Mouse (Mus musculus) embryonic facial prominence, embryonic 11.5 days (tissue): ENCODE measurements around the gene Vps53. TPM values are rescaled to one million over a fixed set of nuclear protein-coding genes. Genes with fewer than 3 reads are reported as not detected.

Experiments
- ATAC-seq: fragments of 200-750 bp; cut with Nextera tagmentation; replicated peaks from 2 replicates; pipeline ENCODE4 v1.8.0; 2017; ENCODE audit warnings: low read depth; ENCODE audit not compliant: insufficient number of reproducible peaks, low FRiP score, low TSS enrichment
- DNase-seq: peaks from one replicate; pipeline ENCODE4 v3.0.0-alpha.2; 2015; ENCODE audit warnings: low spot score
- H3K27ac ChIP-seq: fragments of 300-500 bp; sonication (generic); replicated peaks from 2 replicates; pipeline ENCODE4 v1.5.1; 2014; ENCODE audit warnings: mild to moderate bottlenecking, low read depth, low read length, control low read depth
- H3K27me3 ChIP-seq: fragments of 300-500 bp; sonication (generic); 2 replicates; pipeline ENCODE4 v1.6.1; 2014; ENCODE audit warnings: mild to moderate bottlenecking, low read length, moderate library complexity, mixed read lengths; ENCODE audit not compliant: control insufficient read depth, insufficient read depth
- H3K36me3 ChIP-seq: fragments of 300-500 bp; sonication (generic); replicated peaks from 2 replicates; pipeline ENCODE4 v1.6.1; 2014; ENCODE audit warnings: low read depth, mild to moderate bottlenecking, low read length, moderate library complexity, mixed read lengths; ENCODE audit not compliant: control insufficient read depth, insufficient read depth
- H3K4me1 ChIP-seq: fragments of 300-500 bp; sonication (generic); 2 replicates; pipeline ENCODE4 v1.6.1; 2014; ENCODE audit warnings: low read length, mixed read lengths; ENCODE audit not compliant: control insufficient read depth, insufficient read depth
- H3K4me2 ChIP-seq: fragments of 300-500 bp; sonication (generic); 2 replicates; pipeline ENCODE4 v1.6.1; 2014; ENCODE audit warnings: low read depth, mild to moderate bottlenecking, control low read depth, low read length, moderate library complexity
- H3K4me3 ChIP-seq: fragments of 300-500 bp; sonication (generic); 2 replicates; pipeline ENCODE4 v1.5.1; 2014; ENCODE audit warnings: low read depth, low read length, control low read depth
- H3K9ac ChIP-seq: fragments of 300-500 bp; sonication (generic); replicated peaks from 2 replicates; pipeline ENCODE4 v1.6.1; 2014; ENCODE audit warnings: mild to moderate bottlenecking, control low read depth, low read length
- H3K9me3 ChIP-seq: fragments of 300-500 bp; sonication (generic); replicated peaks from 2 replicates; pipeline ENCODE4 v1.6.1; 2016; ENCODE audit warnings: mild to moderate bottlenecking, low read length, inconsistent platforms, mixed read lengths; ENCODE audit not compliant: control insufficient read depth
- WGBS: fragments of 180-500 bp; shearing (Covaris S2); extraction: QIAGEN DNeasy Blood & Tissue Kit; methylation state at CpG from one replicate; pipeline ENCODE4 v1.1.7; 2014; 5-methylcytosine and 5-hydroxymethylcytosine counted together
- polyA plus RNA-seq: library from polyadenylated mRNA; unstranded; fragments of >200 nt; fragmentation: Nextera tagmentation; extraction: Ambion mirVana; gene quantifications from 2 replicates; pipeline ENCODE4 v1.2.1, GENCODE M21; 2014

Vps53 gene
- polyA plus RNA-seq, 1 experiment from 2014 or later, result 41.1 TPM

DNA sequence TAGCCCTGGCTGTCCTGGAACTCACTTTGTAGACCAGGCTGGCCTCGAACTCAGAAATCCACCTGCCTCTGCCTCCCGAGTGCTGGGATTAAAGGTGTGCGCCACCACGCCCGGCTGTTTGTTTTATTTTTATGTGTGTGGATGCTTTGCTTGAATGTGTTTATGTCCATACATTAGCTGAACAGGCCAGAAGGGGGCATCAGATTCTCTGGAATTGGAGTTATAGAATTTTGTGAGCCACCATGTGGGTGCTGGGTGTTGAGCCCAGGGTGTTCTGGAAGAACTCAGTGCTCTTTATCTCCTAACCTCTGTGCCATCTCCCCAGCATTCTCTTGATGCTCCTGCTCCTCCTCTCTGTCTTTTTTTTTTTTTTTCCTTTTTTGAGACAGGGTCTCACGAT, 7.5 kb upstream of the Vps53 start:
- DNase-seq, result no peak
- Histone ChIP-seq H3K9me3 (no peaks in the 10 kb centered on the region), H3K27me3 (no peaks in the 10 kb centered on the region), H3K36me3 (no peaks in the 10 kb centered on the region), H3K4me2 (no peak overlapping the region), H3K27ac (no peak overlapping the region), H3K9ac (no peak overlapping the region), H3K4me1 (no peaks in the 10 kb centered on the region), H3K4me3 (no peak overlapping the region)
- 76% methylated on average over 6 of the region's 6 CpGs for WGBS
- no peak for ATAC-seq

- no peak for DNase-seq
- H3K27me3 ChIP-seq, result no peaks in the 10 kb centered on the region
- H3K4me2 ChIP-seq, result no peak overlapping the region
- WGBS, result 79% methylated on average over 4 of the region's 4 CpGs
- H3K9me3 ChIP-seq, result no peaks in the 10 kb centered on the region
- H3K36me3 ChIP-seq, result no peaks in the 10 kb centered on the region
- no peak for ATAC-seq
- H3K9ac ChIP-seq, result no peak overlapping the region
- H3K27ac ChIP-seq, result no peak overlapping the region
- H3K4me3 ChIP-seq, result no peak overlapping the region
- H3K4me1 ChIP-seq, result no peaks in the 10 kb centered on the region
These were observed 4.3 kb upstream of the Vps53 start for GRCm38 (mm10) chr11:76183745-76184144.

DNA sequence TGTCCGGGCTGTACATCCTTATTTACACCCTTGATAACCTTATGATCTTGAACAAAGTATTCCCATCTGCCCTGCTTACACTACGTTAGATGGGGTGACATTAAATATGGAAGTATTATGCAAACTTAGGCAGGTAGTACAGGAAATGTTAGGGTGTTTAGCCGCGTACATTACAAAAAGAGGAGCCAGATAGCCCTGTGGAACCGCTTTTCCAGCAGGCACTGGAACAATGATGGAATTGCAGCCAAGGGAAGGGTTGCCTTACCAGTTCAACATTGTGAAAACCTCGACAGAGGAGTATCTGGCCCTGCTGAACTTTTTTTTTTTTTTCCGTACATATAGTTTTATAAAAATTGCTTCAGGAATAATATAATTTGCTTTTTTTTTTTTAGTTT, 696 bp upstream of the Vps53 start:
- H3K36me3 ChIP-seq, result no peaks in the 10 kb centered on the region
- no peak for DNase-seq
- WGBS, result 23% methylated on average over 7 of the region's 7 CpGs
- ATAC-seq, result no peak
- no peaks in the 10 kb centered on the region for H3K27me3 ChIP-seq
- H3K4me3 ChIP-seq, result peak overlapping the region; percentile 74
- peak overlapping the region; percentile 65 for H3K9ac ChIP-seq
- H3K9me3 ChIP-seq, result no peaks in the 10 kb centered on the region
- H3K4me1 ChIP-seq, result no peaks in the 10 kb centered on the region
- H3K4me2 ChIP-seq, result peak overlapping the region; percentile 93
- H3K27ac ChIP-seq, result no peak overlapping the region

GRCm38 (mm10) chr11:76178726-76179494, 537 bp downstream of the Vps53 start:
- H3K4me2 ChIP-seq, result peak overlapping the region; percentile 93
- no peaks in the 10 kb centered on the region for H3K4me1 ChIP-seq
- peak overlapping the region; percentile 65 for H3K9ac ChIP-seq
- peak overlapping the region; percentile 74 for H3K4me3 ChIP-seq
- no peaks in the 10 kb centered on the region for H3K36me3 ChIP-seq
- ATAC-seq, result peak; percentile 72
- H3K27me3 ChIP-seq, result no peaks in the 10 kb centered on the region
- H3K9me3 ChIP-seq, result no peaks in the 10 kb centered on the region
- DNase-seq, result peak; percentile 50
- WGBS, result 3% methylated on average over 28 of the region's 28 CpGs
- peak overlapping the region; percentile 22; the same call in 1 of the 2 replicates for H3K27ac ChIP-seq

DNA sequence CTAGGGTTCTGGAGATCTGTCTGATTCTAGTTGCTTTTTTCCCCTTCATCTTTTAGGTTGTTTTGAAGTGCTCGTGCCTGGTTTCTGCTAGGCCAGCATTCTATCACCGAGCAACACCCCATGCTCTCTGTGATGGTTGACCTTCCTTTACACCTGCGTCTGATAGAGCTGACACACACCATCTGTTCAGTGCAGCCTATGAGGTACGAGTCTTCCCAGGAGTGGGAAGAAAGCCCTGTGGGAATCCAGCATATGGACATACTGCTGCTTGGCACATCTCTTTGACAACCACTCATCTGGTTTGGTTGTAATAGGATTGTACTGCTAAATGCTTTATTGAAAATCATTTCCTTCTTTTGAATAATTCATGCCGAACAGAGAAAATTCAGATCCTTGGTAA, 9.2 kb downstream of the Vps53 start:
- WGBS, result 72% methylated on average over 5 of the region's 5 CpGs
- H3K4me1 ChIP-seq, result no peaks in the 10 kb centered on the region
- DNase-seq (no peak), ATAC-seq (no peak)
- no peaks in the 10 kb centered on the region for H3K36me3 ChIP-seq
- no peaks in the 10 kb centered on the region for H3K9me3 ChIP-seq
- no peak overlapping the region for H3K27ac ChIP-seq
- no peak overlapping the region for H3K4me2 ChIP-seq
- no peaks in the 10 kb centered on the region for H3K27me3 ChIP-seq
- no peak overlapping the region for H3K4me3 ChIP-seq
- H3K9ac ChIP-seq, result no peak overlapping the region

- Histone ChIP-seq H3K4me3 (no peak overlapping the region), H3K9ac (no peak overlapping the region), H3K27me3 (no peaks in the 10 kb centered on the region), H3K4me1 (no peaks in the 10 kb centered on the region), H3K9me3 (no peaks in the 10 kb centered on the region), H3K4me2 (no peak overlapping the region), H3K27ac (no peak overlapping the region), H3K36me3 (no peaks in the 10 kb centered on the region)
- WGBS, result 90% methylated on average over 3 of the region's 3 CpGs
- no peak for ATAC-seq
- DNase-seq, result no peak
These were observed 10.5 kb downstream of the Vps53 start for GRCm38 (mm10) chr11:76168976-76169375.

- Histone ChIP-seq H3K27ac (no peak overlapping the region), H3K9me3 (no peaks in the 10 kb centered on the region), H3K4me3 (no peak overlapping the region), H3K4me1 (no peaks in the 10 kb centered on the region), H3K9ac (no peak overlapping the region), H3K4me2 (no peak overlapping the region), H3K36me3 (no peaks in the 10 kb centered on the region), H3K27me3 (no peaks in the 10 kb centered on the region)
- DNase-seq, result peak; percentile 86
- ATAC-seq, result peak; percentile 29; the same call in 1 of the 2 replicates
- WGBS, result 27% methylated on average over 5 of the region's 5 CpGs
These were observed 12.2 kb downstream of the Vps53 start for GRCm38 (mm10) chr11:76167079-76167765.

- H3K27me3 ChIP-seq, result no peaks in the 10 kb centered on the region
- H3K27ac ChIP-seq, result no peak overlapping the region
- no peaks in the 10 kb centered on the region for H3K4me1 ChIP-seq
- ATAC-seq (no peak), DNase-seq (no peak)
- no peaks in the 10 kb centered on the region for H3K9me3 ChIP-seq
- no peak overlapping the region for H3K4me3 ChIP-seq
- no peaks in the 10 kb centered on the region for H3K36me3 ChIP-seq
- 96% methylated on average over 4 of the region's 4 CpGs for WGBS
- H3K9ac ChIP-seq, result no peak overlapping the region
- no peak overlapping the region for H3K4me2 ChIP-seq
These were observed 12.8 kb downstream of the Vps53 start for GRCm38 (mm10) chr11:76166657-76167056.
